Mouse (Mus musculus): Measurements from ENCODE around the gene Plxna2.

- TF ChIP-seq CTCF (IDR thresholded peaks at IDR 0.05; ENCODE audit: low read depth, low read length) (no peak), POLR2A (IDR thresholded peaks at IDR 0.05; ENCODE audit: insufficient read depth, low read length) (no peak), EP300 (IDR thresholded peaks at IDR 0.05; ENCODE audit: insufficient read depth, low read depth, low read length) (no peak)
Observed at GRCm38 (mm10) chr1:194578270-194578669, 39.7 kb upstream of the Plxna2 start.
